Mouse (Mus musculus): Measurements from ENCODE around the gene Nfatc2. TPM values are rescaled to one million over a fixed set of nuclear protein-coding genes. Genes with fewer than 3 reads are reported as not detected.

The Nfatc2 gene
- total RNA-seq, 2 experiments from 2014 or later = 18.3 to 18.6 TPM

GRCm38 (mm10) chr2:168539594-168540222 is 61.7 kb downstream of the Nfatc2 start:
- no peak for DNase-seq (ENCODE audit: low spot score in 2 of 2)

DNA sequence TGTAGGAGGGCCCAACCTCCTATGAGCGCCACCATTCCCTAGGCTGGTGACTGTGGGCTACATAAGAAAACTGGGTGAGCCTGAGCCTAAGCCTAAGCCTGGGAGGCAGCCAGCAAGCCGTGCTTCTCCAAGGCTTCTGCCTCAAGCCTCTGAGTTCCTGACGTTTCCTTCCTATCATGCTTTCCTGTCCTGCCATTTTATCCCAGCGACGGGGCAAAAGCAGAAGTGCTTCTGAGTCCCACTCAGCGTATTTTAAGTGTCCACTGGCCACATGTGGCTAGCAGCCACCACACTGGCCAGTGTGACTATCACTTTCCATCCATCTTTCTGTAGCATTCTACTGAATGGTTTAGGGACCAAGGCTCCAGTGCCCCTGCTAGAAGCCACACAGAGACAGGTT is 62.4 kb downstream of the Nfatc2 start:
- no peak for DNase-seq (ENCODE audit: low spot score in 2 of 2)

- no peak for DNase-seq (ENCODE audit: low spot score in 2 of 2)
Measured at GRCm38 (mm10) chr2:168532061-168532833, 69.2 kb downstream of the Nfatc2 start.

DNA sequence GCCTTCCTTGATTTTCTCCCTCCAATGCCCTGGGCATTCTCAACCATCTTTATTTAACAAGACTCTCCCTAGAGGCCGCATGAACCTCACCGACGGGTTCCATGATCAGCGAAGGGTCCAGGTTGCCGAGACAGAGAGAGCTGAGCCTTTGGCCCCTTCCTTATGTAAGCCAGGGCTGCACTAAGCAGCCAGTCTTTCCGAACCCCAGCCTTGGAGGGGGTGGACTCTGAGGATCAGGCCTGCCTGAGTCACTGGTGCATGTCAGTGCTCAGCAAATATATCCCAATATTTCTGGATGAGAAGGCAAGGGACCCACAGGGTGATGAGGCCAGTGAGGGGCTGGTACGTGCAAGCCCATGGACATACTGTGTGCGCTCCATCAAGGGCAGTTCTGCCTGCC is 72.9 kb downstream of the Nfatc2 start:
- DNase-seq (ENCODE audit: low spot score in 2 of 2) = no peak

DNA sequence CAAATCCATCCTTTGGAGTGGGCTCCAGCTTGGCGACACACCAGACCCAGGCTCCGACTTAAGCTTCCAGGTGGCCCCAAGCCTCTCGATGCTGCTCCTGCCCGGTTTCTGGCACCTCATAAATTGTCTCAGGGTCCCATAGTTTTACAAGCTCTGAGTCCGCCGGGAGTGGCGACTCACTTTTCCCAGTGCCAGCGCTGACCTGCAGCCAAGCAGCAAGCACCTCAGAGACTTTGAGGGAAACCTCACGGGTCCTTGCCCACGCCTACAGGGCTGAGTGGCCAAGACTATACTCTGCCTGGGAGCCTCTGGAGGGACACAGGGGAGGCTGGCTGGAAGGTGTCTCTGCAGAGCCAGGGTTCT is 74.0 kb downstream of the Nfatc2 start:
- no peak for DNase-seq (ENCODE audit: low spot score in 2 of 2)

- DNase-seq (ENCODE audit: low spot score in 2 of 2) = no peak
Measured at GRCm38 (mm10) chr2:168526547-168527429, 74.7 kb downstream of the Nfatc2 start.

DNA sequence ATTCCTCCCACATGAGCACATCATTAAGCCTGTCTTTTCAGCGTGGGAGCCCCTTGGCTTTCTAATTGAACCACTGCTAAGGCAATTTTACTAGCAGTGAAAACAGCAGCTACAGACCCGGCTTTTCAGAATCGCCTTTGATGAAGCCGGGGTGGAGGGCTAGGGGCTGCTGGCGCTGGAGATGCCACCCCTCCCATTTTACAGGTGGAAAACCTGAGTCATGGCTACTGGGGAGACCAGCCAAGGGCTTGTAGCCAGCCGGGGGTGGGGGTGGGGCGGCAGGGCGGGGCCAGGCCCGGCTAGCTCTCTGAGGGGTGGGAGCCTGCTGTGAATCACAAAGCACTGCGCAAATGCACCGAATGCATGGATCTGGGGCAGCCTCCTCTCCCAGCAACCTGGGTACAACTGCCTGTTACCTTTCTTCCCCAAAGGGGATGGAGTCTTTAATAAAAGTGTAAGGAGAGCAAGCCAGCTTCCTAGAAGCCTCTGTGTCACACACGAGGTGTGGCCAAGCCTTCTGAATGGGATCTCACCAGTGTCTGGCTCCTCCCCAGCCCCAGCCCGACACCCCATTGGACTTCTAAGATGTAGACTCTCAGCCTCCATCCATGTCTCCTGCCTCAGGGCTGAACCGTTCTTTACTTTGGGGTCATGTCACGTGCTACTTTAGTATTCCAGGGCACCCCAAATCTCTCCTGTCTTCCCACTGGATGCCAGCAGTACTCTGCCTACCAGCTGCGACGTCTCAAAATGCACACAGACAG is 75.9 kb downstream of the Nfatc2 start:
- DNase-seq (ENCODE audit: low spot score in 2 of 2) = no peak

GRCm38 (mm10) chr2:168524905-168525381 is 76.5 kb downstream of the Nfatc2 start:
- DNase-seq (ENCODE audit: low spot score in 2 of 2) = peak; percentile 45 to 87

DNA sequence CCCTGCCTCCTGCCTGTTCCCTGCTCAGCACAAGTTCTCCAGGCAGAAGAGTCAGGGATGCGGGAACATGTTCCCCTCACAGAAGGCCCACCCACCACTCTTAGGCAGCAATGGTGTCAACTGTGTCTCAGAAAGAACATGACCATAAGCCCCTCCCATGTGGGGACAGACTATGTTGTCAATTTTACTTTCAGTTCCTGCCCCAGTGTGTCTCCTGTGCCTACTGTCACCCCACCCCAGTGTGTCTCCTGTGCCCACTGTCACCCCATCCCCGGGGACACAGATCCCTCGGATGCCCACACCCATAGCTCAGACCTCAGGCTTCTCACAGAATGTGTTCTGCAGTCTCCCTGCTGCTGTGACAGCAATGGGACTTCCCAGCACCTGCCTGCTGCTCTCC is 79.2 kb downstream of the Nfatc2 start:
- no peak for DNase-seq (ENCODE audit: low spot score in 2 of 2)

GRCm38 (mm10) chr2:168520771-168521170 is 80.7 kb downstream of the Nfatc2 start:
- DNase-seq (ENCODE audit: low spot score in 2 of 2) = no peak

DNA sequence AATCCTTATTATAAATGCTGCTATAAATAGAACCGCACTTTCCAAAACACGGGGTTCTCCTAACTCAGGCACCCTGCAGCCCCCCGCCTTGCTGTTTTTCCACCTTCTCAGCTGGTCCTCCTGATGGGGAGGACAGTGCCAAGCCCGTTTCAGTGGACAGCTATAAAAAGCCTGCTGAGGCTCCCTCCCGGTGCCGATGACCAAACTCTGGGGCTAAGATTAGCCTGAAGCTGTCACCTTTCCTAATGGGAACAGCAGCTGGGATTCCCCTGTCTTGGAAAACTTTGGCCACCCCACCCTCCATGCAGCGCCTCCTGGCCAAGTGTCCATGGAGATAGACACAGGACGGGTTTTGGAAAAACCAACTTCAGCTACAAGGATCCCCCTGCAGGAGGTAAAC is 81.9 kb downstream of the Nfatc2 start:
- no peak for DNase-seq (ENCODE audit: low spot score in 2 of 2)

DNA sequence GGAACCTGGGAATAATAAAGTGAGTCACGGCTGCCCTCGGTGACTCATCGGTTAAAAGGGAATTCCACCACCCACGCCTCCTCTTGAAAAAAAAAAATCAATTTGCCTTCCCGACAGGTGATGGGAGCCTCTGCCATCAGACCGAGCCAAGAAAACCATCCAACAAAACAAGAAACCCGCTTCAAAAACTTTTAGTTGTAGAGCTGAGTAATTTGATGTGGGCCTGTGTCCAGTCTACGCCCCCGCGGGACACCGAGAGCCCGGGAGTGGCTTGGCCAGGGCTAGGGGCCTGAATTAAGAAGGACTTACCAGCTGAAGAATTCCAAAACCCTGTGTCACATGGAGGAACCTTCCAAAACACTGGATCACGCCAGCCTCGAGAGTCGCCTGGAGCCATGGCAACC is 83.2 kb downstream of the Nfatc2 start:
- peak in 1 of 2 experiments; percentile 8 for DNase-seq (ENCODE audit: low spot score in 2 of 2)

GRCm38 (mm10) chr2:168517774-168518173 is 83.7 kb downstream of the Nfatc2 start:
- DNase-seq (ENCODE audit: low spot score in 2 of 2) = no peak

- no peak for DNase-seq (ENCODE audit: low spot score in 2 of 2)
Measured at GRCm38 (mm10) chr2:168516717-168517116, 84.7 kb downstream of the Nfatc2 start.

DNA sequence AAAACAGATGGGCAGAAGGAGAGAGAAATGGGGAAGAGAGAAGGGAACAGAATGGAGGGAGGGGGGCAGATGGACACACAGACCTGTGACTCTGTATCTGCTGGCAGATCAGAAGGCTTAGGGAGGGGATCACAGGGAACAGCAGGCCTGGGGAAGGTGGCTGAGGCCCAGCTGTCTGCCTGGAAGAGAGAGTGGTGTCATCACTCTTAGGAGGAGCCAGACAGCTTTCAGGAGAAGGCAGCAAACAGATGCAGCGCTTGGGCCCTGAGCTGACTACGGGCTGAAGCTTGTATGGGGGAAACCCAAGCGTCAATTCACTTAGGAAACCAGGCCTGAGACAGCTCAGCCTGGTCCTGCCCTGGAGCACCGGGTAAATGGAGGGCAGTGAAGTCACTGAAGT is 86.0 kb downstream of the Nfatc2 start:
- DNase-seq (ENCODE audit: low spot score in 2 of 2) = no peak

GRCm38 (mm10) chr2:168514131-168514530 is 87.3 kb downstream of the Nfatc2 start:
- no peak for DNase-seq (ENCODE audit: low spot score in 2 of 2)

- no peak for DNase-seq (ENCODE audit: low spot score in 2 of 2)
Measured at GRCm38 (mm10) chr2:168511529-168511928, 89.9 kb downstream of the Nfatc2 start.

GRCm38 (mm10) chr2:168508469-168509198 is 92.8 kb downstream of the Nfatc2 start:
- DNase-seq (ENCODE audit: low spot score in 2 of 2) = no peak

- no peak for DNase-seq (ENCODE audit: low spot score in 2 of 2)
Measured at GRCm38 (mm10) chr2:168504431-168505182, 96.8 kb downstream of the Nfatc2 start.

- DNase-seq (ENCODE audit: low spot score in 2 of 2) = no peak
Measured at GRCm38 (mm10) chr2:168503735-168504134, 97.7 kb downstream of the Nfatc2 start.

All from layer of hippocampus, adult 18-20 months (tissue).